Mouse (Mus musculus): ENCODE measurements around the gene Creb5. TPM values are rescaled to one million over a fixed set of nuclear protein-coding genes. Genes with fewer than 3 reads are reported as not detected.

Creb5 gene
- polyA plus RNA-seq, 1 experiment from 2014 or later, result 3.2 TPM

Other genes starting within 250 kb of the Creb5 start
- 56.1 and 56.4 TPM in 2 replicates for gene Jazf1, start 218.6 kb upstream of the Creb5 start, polyA plus RNA-seq (2015; fragmentation: Nextera tagmentation; extraction: Ambion mirVana)

Data from hindbrain, embryonic 16.5 days (tissue).